Comparison of ENCODE assay signal across 9 mouse cellular contexts in the genomic region with DNA sequence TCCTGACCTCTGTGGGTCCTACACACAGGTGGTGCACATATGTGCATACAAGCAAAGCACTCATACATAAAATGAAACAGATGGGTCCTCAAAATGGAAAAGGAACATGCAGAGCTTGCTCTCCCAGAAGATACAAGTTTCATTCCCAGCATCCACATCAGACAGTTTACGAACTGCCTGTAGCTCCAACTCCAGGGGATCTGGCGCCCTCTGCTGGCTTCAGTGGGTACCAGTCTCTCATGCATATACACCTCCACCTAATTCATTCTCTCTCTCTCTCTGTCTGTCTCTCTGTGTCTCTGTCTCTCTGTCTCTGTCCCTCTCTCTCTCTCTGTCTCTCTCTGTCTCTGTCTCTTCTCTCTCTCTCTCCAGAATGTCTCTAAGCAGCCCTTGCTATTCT. TPM values are rescaled to one million over a fixed set of nuclear protein-coding genes. Genes with fewer than 3 reads are reported as not detected.
DNase-seq lines count a peak whose midpoint lies in the region; ATAC-seq and TF ChIP-seq lines count a peak whose summit lies in the region.
"Had no signal": no experiment of that assay in that cellular context is flagged by ENCODE, and none has a peak within 500 bp of the region (broad histone marks: within the 10 kb centered on the region; RNA-seq: fewer than 3 reads in every experiment).

No protein-coding gene starts in this region.

- CTCF ChIA-PET in Patski (lab: Charles Lee), result interaction anchor here (0.8 to 2.6 kb wide), 11 partner anchors 10 to 111 kb away, joined by 3 to 9 read pairs (median 4); no protein-coding TSS in a partner anchor

- DNase-seq in forebrain, embryonic 10.5 days (ENCODE audit: extremely low spot score, low spot score), result peak; percentile 64
- DNase-seq in left cerebral cortex, adult 2 months (ENCODE audit: extremely low spot score in 1 of 2, low spot score in 2 of 2), result peak in 1 of 2 experiments; percentile 39
- DNase-seq in left cerebral cortex, postnatal 36 days (ENCODE audit: low spot score in 2 of 2), result no peak
- DNase-seq in Patski (ENCODE audit: low read depth, low spot score), result no peak
- DNase-seq in embryonic facial prominence, embryonic 14.5 days (ENCODE audit: low spot score), result peak; percentile 54
- DNase-seq in lung, postnatal 10 days, result peak; percentile 81

- H3K9ac ChIP-seq in forebrain, embryonic 15.5 days (replicated peaks), result no peak overlapping the region
- no peak overlapping the region for H3K9ac ChIP-seq in embryonic facial prominence, embryonic 14.5 days (ENCODE audit: low read depth, low read length)

- H3K9me3 ChIP-seq in forebrain, embryonic 10.5 days, result no peaks in the 10 kb centered on the region
- H3K9me3 ChIP-seq in forebrain, embryonic 15.5 days, result no peaks in the 10 kb centered on the region
- no peaks in the 10 kb centered on the region for H3K9me3 ChIP-seq in embryonic facial prominence, embryonic 14.5 days (ENCODE audit: control insufficient read depth, low read length)

- H3K4me3 ChIP-seq in forebrain, embryonic 10.5 days, result no peak overlapping the region
- no peak overlapping the region for H3K4me3 ChIP-seq in forebrain, embryonic 15.5 days
- H3K4me3 ChIP-seq in left cerebral cortex, adult 2 months, result no peak overlapping the region
- H3K4me3 ChIP-seq in embryonic facial prominence, embryonic 14.5 days (ENCODE audit: low read depth, low read length), result no peak overlapping the region
- no peak overlapping the region for H3K4me3 ChIP-seq in testis, adult 2 months (ENCODE audit: control insufficient read depth, low read depth, low read length)

- POLR2A ChIA-PET in Patski (lab: Charles Lee), result interaction anchor here (1.3 kb wide), 1 partner anchor 66 kb away, joined by 3 read pairs; no protein-coding TSS in a partner anchor

- WGBS in forebrain, embryonic 10.5 days, result 28% methylated on average over 2 of the region's 2 CpGs
- WGBS in forebrain, embryonic 15.5 days, result 35% methylated on average over 2 of the region's 2 CpGs
- WGBS in embryonic facial prominence, embryonic 14.5 days, result 51% methylated on average over 2 of the region's 2 CpGs

- no peaks in the 10 kb centered on the region for H3K36me3 ChIP-seq in forebrain, embryonic 10.5 days (replicated peaks)
- H3K36me3 ChIP-seq in forebrain, embryonic 15.5 days, result no peaks in the 10 kb centered on the region
- H3K36me3 ChIP-seq in embryonic facial prominence, embryonic 14.5 days (ENCODE audit: control insufficient read depth, insufficient read depth, low read length), result no peaks in the 10 kb centered on the region
- no peaks in the 10 kb centered on the region for H3K36me3 ChIP-seq in testis, adult 2 months (ENCODE audit: control insufficient read depth, insufficient read depth, low read length)

- peaks cover 28% of the 10 kb centered on the region for H3K4me1 ChIP-seq in forebrain, embryonic 10.5 days
- no peaks in the 10 kb centered on the region for H3K4me1 ChIP-seq in forebrain, embryonic 15.5 days
- peaks cover 3% of the 10 kb centered on the region; the same call in 1 of the 2 replicates for H3K4me1 ChIP-seq in embryonic facial prominence, embryonic 14.5 days (ENCODE audit: control insufficient read depth, insufficient read depth, low read length)
- H3K4me1 ChIP-seq in testis, adult 2 months (ENCODE audit: control insufficient read depth, insufficient read depth, low read length), result peaks cover 5% of the 10 kb centered on the region

- intact Hi-C loops in left cerebral cortex, adult 2 months (cut with DNase I), result loop anchor here (5.0 kb wide), 2 partner anchors 75 to 95 kb away; a partner anchor contains a TSS
- intact Hi-C loops in left cerebral cortex, postnatal 36 days (cut with DNase I), result no loop called here

- in situ Hi-C loops in Patski (cut with MboI; ENCODE audit: low pct_unique_long_range_greater_than_20kb), result loop anchor here (5.0 kb wide), 2 partner anchors 75 to 110 kb away; no protein-coding TSS in a partner anchor

- no peak overlapping the region for H3K4me2 ChIP-seq in forebrain, embryonic 15.5 days (replicated peaks)
- no peak overlapping the region for H3K4me2 ChIP-seq in embryonic facial prominence, embryonic 14.5 days (ENCODE audit: low read depth, low read length)

- no peak for ATAC-seq in forebrain, embryonic 15.5 days (replicated peaks)
- ATAC-seq in Patski, result no peak
- no peak for ATAC-seq in embryonic facial prominence, embryonic 14.5 days (ENCODE audit: low read depth)

- no peaks in the 10 kb centered on the region for H3K27me3 ChIP-seq in forebrain, embryonic 10.5 days (ENCODE audit: poor library complexity, severe bottlenecking)
- H3K27me3 ChIP-seq in forebrain, embryonic 15.5 days, result no peaks in the 10 kb centered on the region
- H3K27me3 ChIP-seq in Patski, result no peaks in the 10 kb centered on the region
- H3K27me3 ChIP-seq in embryonic facial prominence, embryonic 14.5 days (replicated peaks; ENCODE audit: control insufficient read depth, insufficient read depth, low read length), result no peaks in the 10 kb centered on the region
- H3K27me3 ChIP-seq in testis, adult 2 months (ENCODE audit: control insufficient read depth, insufficient read depth, low read length), result no peaks in the 10 kb centered on the region

- no peak overlapping the region for H3K27ac ChIP-seq in forebrain, embryonic 10.5 days
- H3K27ac ChIP-seq in forebrain, embryonic 15.5 days (replicated peaks), result no peak overlapping the region
- H3K27ac ChIP-seq in left cerebral cortex, adult 2 months, result no peak overlapping the region
- no peak overlapping the region for H3K27ac ChIP-seq in embryonic facial prominence, embryonic 14.5 days (replicated peaks; ENCODE audit: low read depth, low read length)
- H3K27ac ChIP-seq in testis, adult 2 months (ENCODE audit: control insufficient read depth, insufficient read depth, low read depth, low read length), result no peak overlapping the region

- TF ChIP-seq CTCF in left cerebral cortex, adult 2 months (IDR thresholded peaks at IDR 0.05), result peak; percentile 65
- TF ChIP-seq CTCF in Patski (IDR thresholded peaks at IDR 0.05), result peak; percentile 92
- peak; percentile 80; the same call in 1 of the 2 replicates for TF ChIP-seq CTCF in testis, adult 2 months (IDR thresholded peaks at IDR 0.05; ENCODE audit: control insufficient read depth, insufficient read depth, insufficient replicate concordance, low read depth, low read length)

- TF ChIP-seq POLR2A in testis, adult 2 months (IDR thresholded peaks at IDR 0.05; ENCODE audit: control insufficient read depth, low read depth, low read length), result no peak

RNA-seq across cellular contexts. Expression of a gene that starts 19.7 kb away (rescaled TPM):
- 32.5 and 33.3 TPM in 2 replicates for polyA plus RNA-seq in forebrain, embryonic 10.5 days (2016; fragmentation: Nextera tagmentation; extraction: Ambion mirVana)
- 25.2 and 26.2 TPM in 2 replicates for polyA plus RNA-seq in forebrain, embryonic 15.5 days (2015; fragmentation: Nextera tagmentation; extraction: Ambion mirVana)
- total RNA-seq in left cerebral cortex, adult 2 months (2021), result 10 to 100 TPM; 17.3 to 22.0 TPM
- total RNA-seq in left cerebral cortex, postnatal 36 days (2021), result 10 to 100 TPM; 16.9 to 20.6 TPM
- 17.8 TPM for polyA plus RNA-seq in Patski (2021)
- polyA plus RNA-seq in embryonic facial prominence, embryonic 14.5 days (2014; fragmentation: Nextera tagmentation; extraction: Ambion mirVana), result 19.5 and 24.3 TPM in 2 replicates
- polyA plus RNA-seq in testis, adult 2 months (2012; rRNA removed), result 15.3 and 17.3 TPM in 2 replicates

RNA-seq across cellular contexts. Expression of a gene that starts 22.4 kb away (rescaled TPM):
- 296 and 313 TPM in 2 replicates for polyA plus RNA-seq in forebrain, embryonic 10.5 days (2016; fragmentation: Nextera tagmentation; extraction: Ambion mirVana)
- 59.8 and 64.4 TPM in 2 replicates for polyA plus RNA-seq in forebrain, embryonic 15.5 days (2015; fragmentation: Nextera tagmentation; extraction: Ambion mirVana)
- 10 to 100 TPM; 38.2 to 38.4 TPM for total RNA-seq in left cerebral cortex, adult 2 months (2021)
- total RNA-seq in left cerebral cortex, postnatal 36 days (2021), result 10 to 100 TPM; 30.1 to 34.9 TPM
- 99.7 TPM for polyA plus RNA-seq in Patski (2021)
- polyA plus RNA-seq in embryonic facial prominence, embryonic 14.5 days (2014; fragmentation: Nextera tagmentation; extraction: Ambion mirVana), result 519 TPM in 2 replicates
- polyA plus RNA-seq in testis, adult 2 months (2012; rRNA removed), result 253 and 256 TPM in 2 replicates

RNA-seq across cellular contexts. Expression of a gene that starts 45.2 kb away (rescaled TPM):
- polyA plus RNA-seq in forebrain, embryonic 10.5 days (2016; fragmentation: Nextera tagmentation; extraction: Ambion mirVana), result 0.27 TPM in 1 of 2 replicates, not detected in the other
- 0.51 and 0.64 TPM in 2 replicates for polyA plus RNA-seq in forebrain, embryonic 15.5 days (2015; fragmentation: Nextera tagmentation; extraction: Ambion mirVana)
- not detected for total RNA-seq in left cerebral cortex, adult 2 months (2021)
- total RNA-seq in left cerebral cortex, postnatal 36 days (2021), result not detected
- 1.5 TPM for polyA plus RNA-seq in Patski (2021)
- polyA plus RNA-seq in embryonic facial prominence, embryonic 14.5 days (2014; fragmentation: Nextera tagmentation; extraction: Ambion mirVana), result 0.13 and 0.49 TPM in 2 replicates
- polyA plus RNA-seq in testis, adult 2 months (2012; rRNA removed), result 545 and 576 TPM in 2 replicates
- total RNA-seq: layer of hippocampus, postnatal 25 days had no signal

RNA-seq across cellular contexts. Expression of a gene that starts 46.0 kb away (rescaled TPM):
- 0.22 and 0.37 TPM in 2 replicates for polyA plus RNA-seq in forebrain, embryonic 10.5 days (2016; fragmentation: Nextera tagmentation; extraction: Ambion mirVana)
- polyA plus RNA-seq in forebrain, embryonic 15.5 days (2015; fragmentation: Nextera tagmentation; extraction: Ambion mirVana), result 0.19 and 0.20 TPM in 2 replicates
- under 1 TPM; 0.61 to 0.84 TPM for total RNA-seq in left cerebral cortex, adult 2 months (2021)
- under 1 TPM; 0.30 to 0.43 TPM for total RNA-seq in left cerebral cortex, postnatal 36 days (2021)
- polyA plus RNA-seq in Patski (2021), result 20.0 TPM
- polyA plus RNA-seq in embryonic facial prominence, embryonic 14.5 days (2014; fragmentation: Nextera tagmentation; extraction: Ambion mirVana), result 2.4 and 2.9 TPM in 2 replicates
- polyA plus RNA-seq in testis, adult 2 months (2012; rRNA removed), result 0.53 and 0.81 TPM in 2 replicates

Comparison
In these comparisons a context has a peak if more than half of its experiments do, and no peak if none do; other contexts are left out.
1. DNase-seq: peak in forebrain, embryonic 10.5 days (single experiment), embryonic facial prominence, embryonic 14.5 days (single experiment) and lung, postnatal 10 days (single experiment); none in left cerebral cortex, postnatal 36 days (0 of 2) and Patski (single experiment).
2. RNA of a gene that starts 45.2 kb away (polyA plus RNA-seq): 545 to 576 TPM in testis, adult 2 months; 1.5 TPM in Patski (single experiment), 0.51 to 0.64 TPM in forebrain, embryonic 15.5 days, 0.13 to 0.49 TPM in embryonic facial prominence, embryonic 14.5 days and 0.27 TPM in forebrain, embryonic 10.5 days; every median in the first group is over 100 times any median in the second.
3. Peak in every context shown above with its lines, with median percentiles within 50 percentile points of each other: CTCF ChIP-seq.